Mouse (Mus musculus) hindbrain, embryonic 15.5 days (tissue): ENCODE data around the gene Usp3. TPM values are rescaled to one million over a fixed set of nuclear protein-coding genes. Genes with fewer than 3 reads are reported as not detected.

Source experiments
- ATAC-seq: fragments of 200-750 bp; cut with Nextera tagmentation; 2 replicates; pipeline ENCODE4 v1.8.0; 2017; ENCODE audit warnings: low read depth, moderate number of reproducible peaks, moderate TSS enrichment; ENCODE audit not compliant: low FRiP score
- H3K27ac ChIP-seq: fragments of 300-500 bp; sonication (generic); replicated peaks from 2 replicates; pipeline ENCODE4 v1.5.1; 2015; ENCODE audit warnings: mild to moderate bottlenecking, inconsistent platforms
- H3K27me3 ChIP-seq: fragments of 300-500 bp; sonication (generic); 2 replicates; pipeline ENCODE4 v1.6.1; 2015; ENCODE audit warnings: control low read depth, inconsistent platforms
- H3K36me3 ChIP-seq: fragments of 300-500 bp; sonication (generic); 2 replicates; pipeline ENCODE4 v1.6.1; 2015; ENCODE audit warnings: control low read depth, inconsistent platforms
- H3K4me1 ChIP-seq: fragments of 300-500 bp; sonication (generic); replicated peaks from 2 replicates; pipeline ENCODE4 v1.6.1; 2015; ENCODE audit warnings: control low read depth, inconsistent platforms
- H3K4me2 ChIP-seq: fragments of 300-500 bp; sonication (generic); 2 replicates; pipeline ENCODE4 v1.6.1; 2015; ENCODE audit warnings: moderate library complexity, mild to moderate bottlenecking, inconsistent platforms
- H3K4me3 ChIP-seq: fragments of 300-500 bp; sonication (generic); 2 replicates; pipeline ENCODE4 v1.5.1; 2015; ENCODE audit warnings: mild to moderate bottlenecking, inconsistent platforms
- H3K9ac ChIP-seq: fragments of 300-500 bp; sonication (generic); 2 replicates; pipeline ENCODE4 v1.6.1; 2015; ENCODE audit warnings: inconsistent platforms
- H3K9me3 ChIP-seq: fragments of 300-500 bp; sonication (generic); 2 replicates; pipeline ENCODE4 v1.6.1; 2016; ENCODE audit warnings: control low read depth, inconsistent platforms
- WGBS: fragments of 180-500 bp; shearing (Covaris S2); methylation state at CpG from one replicate; pipeline ENCODE4 v1.1.7; 2015; 5-methylcytosine and 5-hydroxymethylcytosine counted together
- polyA plus RNA-seq: library from polyadenylated mRNA; unstranded; fragments of >200 nt; fragmentation: Nextera tagmentation; extraction: Ambion mirVana; gene quantifications from 2 replicates; pipeline ENCODE4 v1.2.1, GENCODE M21; 2015

Usp3 gene
- polyA plus RNA-seq, 1 experiment from 2014 or later: 57.1 TPM

- no peak overlapping the region for H3K4me3 ChIP-seq
- 89% methylated on average over 4 of the region's 4 CpGs for WGBS
- no peak overlapping the region for H3K4me2 ChIP-seq
- no peaks in the 10 kb centered on the region for H3K9me3 ChIP-seq
- H3K36me3 ChIP-seq: peaks cover 73% of the 10 kb centered on the region
- no peaks in the 10 kb centered on the region for H3K27me3 ChIP-seq
- peaks cover 8% of the 10 kb centered on the region for H3K4me1 ChIP-seq
- H3K9ac ChIP-seq: no peak overlapping the region
- no peak for ATAC-seq
- H3K27ac ChIP-seq: no peak overlapping the region
Observed at GRCm38 (mm10) chr9:66503879-66504411, 89.0 kb downstream of the Usp3 start.

- no peak overlapping the region for H3K4me3 ChIP-seq
- peaks cover 70% of the 10 kb centered on the region for H3K36me3 ChIP-seq
- no peaks in the 10 kb centered on the region for H3K9me3 ChIP-seq
- H3K9ac ChIP-seq: no peak overlapping the region
- 89% methylated on average over 2 of the region's 2 CpGs for whole genome bisulfite sequencing
- no peak for ATAC-seq
- peaks cover 7% of the 10 kb centered on the region; the same call in 1 of the 2 replicates for H3K4me1 ChIP-seq
- H3K27ac ChIP-seq: no peak overlapping the region
- H3K4me2 ChIP-seq: no peak overlapping the region
- no peaks in the 10 kb centered on the region for H3K27me3 ChIP-seq
Observed at GRCm38 (mm10) chr9:66501248-66501647, 91.7 kb downstream of the Usp3 start.

- H3K36me3 ChIP-seq: peaks cover 84% of the 10 kb centered on the region
- no peak for ATAC-seq
Observed at GRCm38 (mm10) chr9:66493992-66494391, 99.0 kb downstream of the Usp3 start.

DNA sequence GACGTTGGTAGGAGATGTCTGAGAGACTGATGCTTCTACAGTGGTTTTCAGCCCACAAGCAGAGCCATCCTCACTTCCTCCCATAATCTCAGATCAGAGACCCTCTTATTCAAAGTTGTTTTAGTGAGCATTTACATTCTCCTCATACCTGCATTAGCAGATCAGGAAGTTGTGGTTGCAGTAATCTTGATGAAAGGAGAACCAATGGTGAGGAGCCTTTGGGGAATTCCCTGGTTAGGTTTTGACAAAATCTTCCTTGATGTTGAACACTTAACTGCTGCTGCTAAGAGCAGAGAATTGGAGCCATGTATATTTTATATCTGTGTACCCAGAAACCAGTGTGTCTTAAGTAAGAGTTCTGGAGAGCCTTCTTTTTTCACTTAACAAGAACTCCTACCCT, 100.6 kb downstream of the Usp3 start:
- ATAC-seq: no peak
- H3K4me3 ChIP-seq: no peak overlapping the region
- WGBS: 94% methylated on average over 1 of the region's 1 CpGs
- H3K4me2 ChIP-seq: no peak overlapping the region
- no peaks in the 10 kb centered on the region for H3K4me1 ChIP-seq
- H3K36me3 ChIP-seq: peaks cover 84% of the 10 kb centered on the region
- no peak overlapping the region for H3K9ac ChIP-seq
- H3K9me3 ChIP-seq: no peaks in the 10 kb centered on the region
- H3K27ac ChIP-seq: no peak overlapping the region
- no peaks in the 10 kb centered on the region for H3K27me3 ChIP-seq

More at GRCm38 (mm10) chr9:66493992-66494391, 99.0 kb downstream of the Usp3 start:
- H3K27ac ChIP-seq: no peak overlapping the region
- no peak overlapping the region for H3K4me3 ChIP-seq
- no peak overlapping the region for H3K9ac ChIP-seq
- H3K4me2 ChIP-seq: no peak overlapping the region
- no peaks in the 10 kb centered on the region for H3K9me3 ChIP-seq
- H3K27me3 ChIP-seq: no peaks in the 10 kb centered on the region
- no peaks in the 10 kb centered on the region for H3K4me1 ChIP-seq

DNA sequence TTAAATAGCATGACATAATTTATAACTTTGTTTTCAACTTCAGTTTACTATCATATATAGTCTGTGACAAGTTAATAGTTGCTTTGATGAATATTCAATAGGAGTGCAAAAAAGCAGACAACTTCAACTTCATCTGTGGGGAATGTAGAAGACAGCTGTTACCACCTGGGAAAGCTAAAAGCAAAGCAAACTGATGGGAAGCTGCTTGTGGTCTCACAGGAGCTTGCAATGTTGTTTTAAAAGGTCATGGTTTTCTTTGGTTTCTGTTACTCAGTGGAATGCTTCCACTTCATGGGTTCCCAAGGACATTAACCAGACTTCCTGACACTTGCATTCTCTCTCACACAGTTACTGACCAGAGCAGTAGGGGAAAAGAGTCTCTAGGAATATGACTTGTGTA, 104.2 kb downstream of the Usp3 start:
- no peaks in the 10 kb centered on the region for H3K9me3 ChIP-seq
- H3K4me2 ChIP-seq: no peak overlapping the region
- H3K4me3 ChIP-seq: no peak overlapping the region
- H3K27ac ChIP-seq: no peak overlapping the region
- peaks cover 87% of the 10 kb centered on the region for H3K36me3 ChIP-seq
- ATAC-seq: no peak
- no peaks in the 10 kb centered on the region for H3K4me1 ChIP-seq
- H3K27me3 ChIP-seq: no peaks in the 10 kb centered on the region
- H3K9ac ChIP-seq: no peak overlapping the region

DNA sequence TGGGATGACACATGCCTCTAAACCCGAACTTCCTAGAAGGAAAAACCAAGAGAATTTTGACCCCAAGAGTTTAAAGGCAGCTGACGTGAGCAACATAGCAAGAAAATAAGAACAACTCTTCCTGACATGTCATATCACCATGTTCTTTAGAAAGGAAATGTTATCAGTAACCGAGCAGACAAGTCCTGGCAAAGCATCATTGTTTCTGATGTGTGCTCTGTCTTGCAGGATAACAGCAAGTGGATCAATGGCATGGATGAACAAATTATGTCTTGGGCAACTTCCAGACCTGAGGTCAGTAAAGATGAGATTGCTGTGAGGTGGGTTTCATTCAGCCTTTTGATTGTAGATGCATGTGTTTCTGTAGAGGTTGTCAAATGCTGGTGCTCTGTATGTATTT, 109.5 kb downstream of the Usp3 start:
- Histone ChIP-seq H3K4me2 (no peak overlapping the region), H3K36me3 (peaks cover 66% of the 10 kb centered on the region), H3K9me3 (no peaks in the 10 kb centered on the region), H3K9ac (no peak overlapping the region), H3K27ac (no peak overlapping the region), H3K27me3 (no peaks in the 10 kb centered on the region), H3K4me3 (no peak overlapping the region), H3K4me1 (no peaks in the 10 kb centered on the region)
- ATAC-seq: no peak
- WGBS: 95% methylated on average over 3 of the region's 3 CpGs

- H3K27me3 ChIP-seq: no peaks in the 10 kb centered on the region
- no peaks in the 10 kb centered on the region for H3K4me1 ChIP-seq
- no peak overlapping the region for H3K27ac ChIP-seq
- ATAC-seq: no peak
- no peak overlapping the region for H3K4me3 ChIP-seq
- 89% methylated on average over 2 of the region's 2 CpGs for WGBS
- no peaks in the 10 kb centered on the region for H3K9me3 ChIP-seq
- no peak overlapping the region for H3K9ac ChIP-seq
- no peak overlapping the region for H3K4me2 ChIP-seq
- H3K36me3 ChIP-seq: peaks cover 52% of the 10 kb centered on the region
Observed at GRCm38 (mm10) chr9:66477785-66478184, 115.2 kb downstream of the Usp3 start.

- Histone ChIP-seq H3K4me2 (no peak overlapping the region), H3K9me3 (no peaks in the 10 kb centered on the region), H3K4me3 (no peak overlapping the region), H3K36me3 (peaks cover 55% of the 10 kb centered on the region), H3K27ac (no peak overlapping the region), H3K9ac (no peak overlapping the region), H3K27me3 (no peaks in the 10 kb centered on the region), H3K4me1 (no peaks in the 10 kb centered on the region)
- no peak for ATAC-seq
- 58% methylated on average over 4 of the region's 4 CpGs for WGBS
Observed at GRCm38 (mm10) chr9:66465087-66465486, 127.9 kb downstream of the Usp3 start.

Other genes with a start within 250 kb of the Usp3 start
- 42.6 and 44.1 TPM in 2 replicates for gene Herc1, start 242.7 kb downstream of the Usp3 start, polyA plus RNA-seq
- gene Fbxl22, start 78.5 kb downstream of the Usp3 start, polyA plus RNA-seq: 1.0 and 1.2 TPM in 2 replicates
- gene Car12, start 120.5 kb upstream of the Usp3 start, polyA plus RNA-seq: 5.3 and 6.6 TPM in 2 replicates
- gene Aph1b, start 202.3 kb upstream of the Usp3 start, polyA plus RNA-seq: 19.9 and 20.7 TPM in 2 replicates
- gene Gm10647, start 203.9 kb upstream of the Usp3 start, polyA plus RNA-seq: 0.73 and 0.89 TPM in 2 replicates
- gene Aph1c, start 241.6 kb upstream of the Usp3 start, polyA plus RNA-seq: 4.1 and 4.8 TPM in 2 replicates